Mouse (Mus musculus) thymus, postnatal 0 days (tissue): Measurements from ENCODE around the gene Gm14781. TPM values are rescaled to one million over a fixed set of nuclear protein-coding genes. Genes with fewer than 3 reads are reported as not detected.
"Not testable (repeated sequence)": the region's sequence is repeated elsewhere in the genome, so short reads cannot be mapped to it uniquely, and the experiment has no call there.

Experiments
- DNase-seq: peaks from one replicate; pipeline ENCODE4 v3.0.0-alpha.2; 2015; ENCODE audit warnings: low spot score
- polyA plus RNA-seq: library from polyadenylated mRNA; unstranded; fragments of >200 nt; fragmentation: Nextera tagmentation; extraction: Ambion mirVana; gene quantifications from 2 replicates; pipeline ENCODE4 v1.2.1, GENCODE M21; 2015

Gene Gm14781
- not detected in 2 replicates for polyA plus RNA-seq

DNA sequence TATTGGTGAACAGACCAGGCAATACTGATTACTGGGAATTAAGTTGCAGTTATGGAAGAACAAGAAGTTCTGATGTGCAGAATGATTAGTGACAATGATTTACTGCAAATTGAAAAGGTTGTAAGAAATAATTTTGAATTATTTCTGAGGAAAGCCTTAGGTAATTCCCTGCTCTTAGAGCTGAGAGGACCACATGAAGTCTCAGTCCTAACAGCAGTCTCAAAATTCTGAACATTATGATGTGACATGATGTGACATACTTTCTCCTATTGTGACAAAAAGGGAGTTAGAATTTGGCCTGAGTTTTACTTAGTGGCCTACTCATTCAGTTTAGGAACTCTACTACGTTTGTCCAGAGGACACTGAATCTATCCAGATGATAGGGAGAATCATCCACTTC is at the start of gene Gm14781:
TSS of gene Gm14781 (plus strand) at position 301 of the 400 bp plus-strand sequence.
- DNase-seq = not testable (repeated sequence)

DNA sequence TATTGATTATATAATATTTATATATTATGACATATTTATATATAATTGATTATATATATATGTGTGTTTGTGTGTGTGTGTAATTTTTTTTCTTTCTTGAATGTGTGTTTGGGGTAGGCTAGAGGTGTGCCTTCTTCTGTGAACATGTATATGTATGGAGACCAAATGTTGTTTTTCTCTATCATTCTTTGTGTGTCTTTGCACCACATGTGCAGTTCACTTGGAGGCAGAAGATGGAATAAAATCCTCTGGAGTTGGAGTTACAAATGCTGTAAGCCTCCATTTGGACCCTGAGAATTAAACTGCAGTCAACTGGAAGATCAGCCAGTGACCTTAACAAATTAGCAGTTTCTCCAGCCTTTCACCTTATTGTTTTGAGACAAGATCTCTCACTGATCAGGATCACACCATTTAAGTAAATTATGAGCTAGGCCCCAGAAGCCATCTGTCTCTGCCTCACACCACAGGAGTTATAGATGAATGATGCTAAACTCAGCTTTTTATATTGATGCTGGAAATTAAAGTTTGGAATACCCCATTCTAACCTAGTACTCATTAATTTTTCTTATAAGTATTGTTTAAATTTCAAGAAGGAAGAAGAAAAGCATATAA is 23.1 kb downstream of the Gm14781 start:
- not testable (repeated sequence) for DNase-seq

Other genes starting within 250 kb of the Gm14781 start
- not detected in 2 replicates for gene Gm5072, start 239.7 kb upstream of the Gm14781 start, polyA plus RNA-seq
- not detected in 2 replicates for gene Gm8914, start 152.1 kb upstream of the Gm14781 start, polyA plus RNA-seq
- gene 1700084M14Rik, start 56.3 kb upstream of the Gm14781 start, polyA plus RNA-seq = not detected in 2 replicates
- gene Mageb5, start 150.8 kb downstream of the Gm14781 start, polyA plus RNA-seq = not detected in 2 replicates